Mouse (Mus musculus) lung, embryonic 14.5 days (tissue): ENCODE measurements around the gene Pax5. TPM values are rescaled to one million over a fixed set of nuclear protein-coding genes. Genes with fewer than 3 reads are reported as not detected.

ENCODE experiments used
- ATAC-seq: fragments of 200-750 bp; cut with Nextera tagmentation; 2 replicates; pipeline ENCODE4 v1.8.0; 2017; ENCODE audit warnings: mild to moderate bottlenecking, moderate TSS enrichment, moderate library complexity; ENCODE audit not compliant: insufficient read depth
- DNase-seq: peaks from one replicate; pipeline ENCODE4 v3.0.0-alpha.2; 2015
- H3K27ac ChIP-seq: fragments of 300-500 bp; sonication (generic); 2 replicates; pipeline ENCODE4 v1.5.1; 2014; ENCODE audit warnings: low read depth, mild to moderate bottlenecking, moderate library complexity
- H3K27me3 ChIP-seq: fragments of 300-500 bp; sonication (generic); 2 replicates; pipeline ENCODE4 v1.6.1; 2014; ENCODE audit warnings: low read length, control low read depth; ENCODE audit not compliant: insufficient read depth
- H3K36me3 ChIP-seq: fragments of 300-500 bp; sonication (generic); 2 replicates; pipeline ENCODE4 v1.6.1; 2014; ENCODE audit warnings: control low read depth; ENCODE audit not compliant: insufficient read depth
- H3K4me1 ChIP-seq: fragments of 300-500 bp; sonication (generic); 2 replicates; pipeline ENCODE4 v1.6.1; 2014; ENCODE audit warnings: antibody characterized with exemption, control low read depth; ENCODE audit not compliant: insufficient read depth
- H3K4me2 ChIP-seq: fragments of 300-500 bp; sonication (generic); 2 replicates; pipeline ENCODE4 v1.6.1; 2014; ENCODE audit warnings: mild to moderate bottlenecking
- H3K4me3 ChIP-seq: fragments of 300-500 bp; sonication (generic); 2 replicates; pipeline ENCODE4 v1.5.1; 2014; ENCODE audit warnings: low read depth, low read length
- H3K9ac ChIP-seq: fragments of 300-500 bp; sonication (generic); 2 replicates; pipeline ENCODE4 v1.6.1; 2014
- H3K9me3 ChIP-seq: fragments of 300-500 bp; sonication (generic); 2 replicates; pipeline ENCODE4 v1.6.1; 2016; ENCODE audit warnings: low read depth, low read length, control low read depth
- CTCF ChIP-seq: IDR thresholded peaks from 2 replicates; pipeline ENCODE4 v1.5.1; 2016; ENCODE audit warnings: antibody characterized with exemption, low read depth
- WGBS: fragments of 180-500 bp; shearing (Covaris S2); extraction: QIAGEN DNeasy Blood & Tissue Kit; methylation state at CpG from one replicate; pipeline ENCODE4 v1.1.7; 2014; 5-methylcytosine and 5-hydroxymethylcytosine counted together
- polyA plus RNA-seq: library from polyadenylated mRNA; unstranded; fragments of >200 nt; fragmentation: Nextera tagmentation; extraction: Ambion mirVana; gene quantifications from 2 replicates; pipeline ENCODE4 v1.2.1, GENCODE M21; 2014

Gene Pax5
- polyA plus RNA-seq, 1 experiment from 2014 or later, result not detected

- WGBS, result 8% methylated on average over 7 of the region's 7 CpGs
- Histone ChIP-seq H3K4me2 (peak overlapping the region; percentile 78), H3K36me3 (no peaks in the 10 kb centered on the region), H3K4me3 (peak overlapping the region; percentile 34), H3K9me3 (no peaks in the 10 kb centered on the region), H3K27ac (no peak overlapping the region), H3K4me1 (no peaks in the 10 kb centered on the region), H3K9ac (peak overlapping the region; percentile 56), H3K27me3 (no peaks in the 10 kb centered on the region; the same call in 1 of the 2 replicates)
- TF ChIP-seq CTCF, result no peak
- DNase-seq (no peak), ATAC-seq (no peak)
Observed at GRCm38 (mm10) chr4:44558564-44558955, 151.7 kb downstream of the Pax5 start.

GRCm38 (mm10) chr4:44557815-44558563, 152.3 kb downstream of the Pax5 start:
- peak overlapping the region; percentile 56 for H3K9ac ChIP-seq
- peak overlapping the region; percentile 34 for H3K4me3 ChIP-seq
- H3K9me3 ChIP-seq, result no peaks in the 10 kb centered on the region
- H3K4me2 ChIP-seq, result peak overlapping the region; percentile 78
- H3K27me3 ChIP-seq, result no peaks in the 10 kb centered on the region; the same call in 1 of the 2 replicates
- no peaks in the 10 kb centered on the region for H3K36me3 ChIP-seq
- no peak overlapping the region for H3K27ac ChIP-seq
- no peaks in the 10 kb centered on the region for H3K4me1 ChIP-seq
- TF ChIP-seq CTCF, result peak; percentile 82
- WGBS, result 2% methylated on average over 35 of the region's 36 CpGs
- peak; percentile 86 for DNase-seq
- ATAC-seq, result peak; percentile 83

GRCm38 (mm10) chr4:44556586-44557281, 153.6 kb downstream of the Pax5 start:
- 94% methylated on average over 9 of the region's 9 CpGs for WGBS
- Histone ChIP-seq H3K9me3 (no peaks in the 10 kb centered on the region), H3K27me3 (no peaks in the 10 kb centered on the region; the same call in 1 of the 2 replicates), H3K4me3 (no peak overlapping the region), H3K4me2 (no peak overlapping the region), H3K36me3 (no peaks in the 10 kb centered on the region), H3K4me1 (no peaks in the 10 kb centered on the region), H3K27ac (no peak overlapping the region), H3K9ac (no peak overlapping the region)
- ATAC-seq (no peak), DNase-seq (no peak)
- TF ChIP-seq CTCF, result no peak

- 73% methylated on average over 9 of the region's 9 CpGs for WGBS
- Histone ChIP-seq H3K36me3 (no peaks in the 10 kb centered on the region), H3K9me3 (no peaks in the 10 kb centered on the region), H3K27ac (no peak overlapping the region), H3K4me3 (no peak overlapping the region), H3K9ac (no peak overlapping the region), H3K27me3 (no peaks in the 10 kb centered on the region; the same call in 1 of the 2 replicates), H3K4me2 (no peak overlapping the region), H3K4me1 (no peaks in the 10 kb centered on the region)
- DNase-seq, result no peak
- TF ChIP-seq CTCF, result no peak
- no peak for ATAC-seq
Observed at GRCm38 (mm10) chr4:44555576-44555975, 154.7 kb downstream of the Pax5 start.

- no peak for DNase-seq
- Histone ChIP-seq H3K9ac (no peak overlapping the region), H3K27me3 (no peaks in the 10 kb centered on the region), H3K4me2 (no peak overlapping the region), H3K4me3 (no peak overlapping the region), H3K4me1 (no peaks in the 10 kb centered on the region), H3K36me3 (no peaks in the 10 kb centered on the region), H3K9me3 (no peaks in the 10 kb centered on the region), H3K27ac (no peak overlapping the region)
- ATAC-seq, result no peak
- no peak for TF ChIP-seq CTCF
- 75% methylated on average over 12 of the region's 12 CpGs for WGBS
Observed at GRCm38 (mm10) chr4:44551470-44551869, 158.8 kb downstream of the Pax5 start.

- Histone ChIP-seq H3K9ac (no peak overlapping the region), H3K4me2 (no peak overlapping the region), H3K27me3 (no peaks in the 10 kb centered on the region), H3K4me3 (no peak overlapping the region), H3K27ac (no peak overlapping the region), H3K36me3 (no peaks in the 10 kb centered on the region), H3K9me3 (no peaks in the 10 kb centered on the region), H3K4me1 (no peaks in the 10 kb centered on the region)
- TF ChIP-seq CTCF, result no peak
- ATAC-seq (no peak), DNase-seq (no peak)
- 70% methylated on average over 7 of the region's 7 CpGs for WGBS
Observed at GRCm38 (mm10) chr4:44549029-44549428, 161.3 kb downstream of the Pax5 start.

GRCm38 (mm10) chr4:44545669-44546068, 164.6 kb downstream of the Pax5 start:
- no peaks in the 10 kb centered on the region for H3K27me3 ChIP-seq
- WGBS, result 13% methylated on average over 8 of the region's 8 CpGs
- no peaks in the 10 kb centered on the region for H3K9me3 ChIP-seq
- ATAC-seq (no peak), DNase-seq (no peak)
- H3K9ac ChIP-seq, result no peak overlapping the region
- no peaks in the 10 kb centered on the region for H3K4me1 ChIP-seq
- no peaks in the 10 kb centered on the region for H3K36me3 ChIP-seq
- no peak overlapping the region for H3K4me2 ChIP-seq
- no peak overlapping the region for H3K4me3 ChIP-seq
- no peak for TF ChIP-seq CTCF
- no peak overlapping the region for H3K27ac ChIP-seq
